Mouse (Mus musculus): ENCODE results near the gene Prkn.

- TF ChIP-seq CTCF (IDR thresholded peaks at IDR 0.05; ENCODE audit: borderline replicate concordance, insufficient read depth, low read length) (no peak), POLR2A (IDR thresholded peaks at IDR 0.05; ENCODE audit: low read depth, low read length) (no peak)
Observed at GRCm38 (mm10) chr17:11067076-11067703, 227.0 kb downstream of the Prkn start.
